Mouse (Mus musculus): ENCODE data around the gene Polg. TPM values are rescaled to one million over a fixed set of nuclear protein-coding genes. Genes with fewer than 3 reads are reported as not detected.

Gene Polg
- polyA plus RNA-seq, 1 experiment, result 54.6 TPM

DNA sequence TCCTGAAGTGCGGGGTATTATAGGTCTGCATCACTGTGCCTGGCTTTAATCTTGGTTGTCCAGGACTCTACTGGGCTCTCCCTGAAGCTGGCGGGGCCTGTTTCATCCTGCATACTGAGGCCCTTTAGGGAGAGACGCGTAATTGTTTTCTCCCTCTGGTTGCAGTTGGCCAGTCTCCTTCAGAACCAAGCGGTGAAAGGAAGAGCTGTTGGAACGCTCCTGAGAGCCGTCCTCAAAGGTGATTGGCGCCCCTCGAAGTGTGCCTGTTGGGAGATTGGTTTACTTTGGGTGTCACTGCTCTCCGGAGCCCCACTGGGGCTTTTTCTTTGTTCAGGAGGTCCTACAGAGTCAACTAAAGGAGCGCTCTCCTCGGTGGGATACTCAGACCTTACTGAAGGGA is 67.2 kb downstream of the Polg start:
- Histone ChIP-seq H3K36me3 (ENCODE audit: control insufficient read depth, insufficient read depth, low read length) (no peaks in the 10 kb centered on the region), H3K4me1 (ENCODE audit: control insufficient read depth, insufficient read depth, insufficient read length) (no peaks in the 10 kb centered on the region), H3K27me3 (ENCODE audit: control insufficient read depth, insufficient read depth, low read length) (no peaks in the 10 kb centered on the region), H3K4me3 (ENCODE audit: extremely low read depth, insufficient read depth, insufficient read length) (no peak overlapping the region), H3K27ac (ENCODE audit: insufficient read depth, low read length) (no peak overlapping the region)
- DNase-seq (ENCODE audit: low read depth in 1 of 2, low spot score in 2 of 2), result no peak
- 96% methylated on average over 12 of the region's 12 CpGs for WGBS
- TF ChIP-seq POLR2A (IDR thresholded peaks at IDR 0.05; ENCODE audit: low read depth, low read length) (no peak), CTCF (IDR thresholded peaks at IDR 0.05; ENCODE audit: extremely low read depth, insufficient read depth, insufficient read length, insufficient replicate concordance) (no peak)

DNA sequence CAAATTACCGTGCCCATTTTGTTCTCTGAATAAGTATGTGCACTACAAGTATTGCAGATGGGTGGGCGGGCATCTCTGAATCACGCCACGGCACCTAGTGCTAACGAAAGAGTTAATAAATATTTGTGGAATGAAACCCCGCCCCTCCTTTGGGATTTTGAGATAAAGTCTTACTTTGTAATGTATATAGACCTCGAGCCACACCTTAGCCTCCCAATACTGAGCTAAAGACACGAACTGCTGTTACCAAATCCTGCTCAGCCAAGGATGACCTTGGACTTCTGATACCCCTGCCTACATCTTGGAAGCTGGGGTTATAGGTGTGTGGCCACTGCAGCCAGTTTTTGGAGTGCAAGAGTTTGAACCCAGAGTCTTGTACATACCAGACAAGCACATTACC is 67.7 kb downstream of the Polg start:
- Histone ChIP-seq H3K4me1 (ENCODE audit: control insufficient read depth, insufficient read depth, insufficient read length) (no peaks in the 10 kb centered on the region), H3K4me3 (ENCODE audit: extremely low read depth, insufficient read depth, insufficient read length) (no peak overlapping the region), H3K27ac (ENCODE audit: insufficient read depth, low read length) (no peak overlapping the region), H3K27me3 (ENCODE audit: control insufficient read depth, insufficient read depth, low read length) (no peaks in the 10 kb centered on the region), H3K36me3 (ENCODE audit: control insufficient read depth, insufficient read depth, low read length) (no peaks in the 10 kb centered on the region)
- WGBS, result 85% methylated on average over 8 of the region's 8 CpGs
- TF ChIP-seq CTCF (IDR thresholded peaks at IDR 0.05; ENCODE audit: extremely low read depth, insufficient read depth, insufficient read length, insufficient replicate concordance) (no peak), POLR2A (IDR thresholded peaks at IDR 0.05; ENCODE audit: low read depth, low read length) (no peak)
- no peak for DNase-seq (ENCODE audit: low read depth in 1 of 2, low spot score in 2 of 2)

DNA sequence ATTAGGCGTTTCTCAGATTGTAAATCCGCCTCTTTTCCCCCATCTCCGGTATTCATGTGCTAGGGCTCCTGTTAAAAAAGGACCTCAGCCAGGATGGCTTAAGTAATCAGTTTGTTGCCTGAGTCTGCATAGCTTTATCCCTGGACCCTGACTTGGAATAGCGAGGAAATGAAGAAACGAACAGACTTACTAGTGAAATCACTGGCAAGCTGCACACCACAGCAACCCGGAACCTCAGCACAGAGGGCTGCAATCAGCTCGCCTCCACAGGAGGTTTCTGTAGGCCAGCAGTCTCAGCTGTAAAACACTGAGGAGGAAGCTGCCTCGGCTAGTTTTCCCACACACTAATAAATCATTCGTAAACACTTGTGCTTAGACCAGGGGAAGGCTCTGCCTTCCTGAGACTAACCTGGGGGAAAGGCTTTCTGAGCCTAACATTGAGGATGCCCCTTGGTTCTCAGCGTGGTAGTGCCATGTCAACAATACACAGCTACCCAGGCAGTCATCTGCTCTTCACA is 68.7 kb downstream of the Polg start:
- no peak overlapping the region for H3K27ac ChIP-seq (ENCODE audit: insufficient read depth, low read length)
- H3K27me3 ChIP-seq (ENCODE audit: control insufficient read depth, insufficient read depth, low read length), result no peaks in the 10 kb centered on the region
- no peaks in the 10 kb centered on the region for H3K4me1 ChIP-seq (ENCODE audit: control insufficient read depth, insufficient read depth, insufficient read length)
- no peak overlapping the region for H3K4me3 ChIP-seq (ENCODE audit: extremely low read depth, insufficient read depth, insufficient read length)
- DNase-seq (ENCODE audit: low read depth in 1 of 2, low spot score in 2 of 2), result no peak
- 68% methylated on average over 10 of the region's 10 CpGs for WGBS
- H3K36me3 ChIP-seq (ENCODE audit: control insufficient read depth, insufficient read depth, low read length), result no peaks in the 10 kb centered on the region
- TF ChIP-seq POLR2A (IDR thresholded peaks at IDR 0.05; ENCODE audit: low read depth, low read length), result no peak
- TF ChIP-seq CTCF (IDR thresholded peaks at IDR 0.05; ENCODE audit: extremely low read depth, insufficient read depth, insufficient read length, insufficient replicate concordance), result no peak

Other genes starting within 250 kb of the Polg start
- gene Abhd2, start 193.2 kb downstream of the Polg start, polyA plus RNA-seq (2012; rRNA removed), result 12.8 and 13.5 TPM in 2 replicates
- gene Rlbp1, start 79.3 kb downstream of the Polg start, polyA plus RNA-seq (2012; rRNA removed), result not detected in 2 replicates
- gene Fanci, start 74.4 kb downstream of the Polg start, polyA plus RNA-seq (2012; rRNA removed), result 0.99 and 2.4 TPM in 2 replicates
- gene Rhcg, start 151.3 kb upstream of the Polg start, polyA plus RNA-seq (2012; rRNA removed), result 0.07 TPM in 1 of 2 replicates, not detected in the other
- gene Ticrr, start 193.8 kb upstream of the Polg start, polyA plus RNA-seq (2012; rRNA removed), result 1.2 and 1.5 TPM in 2 replicates
- 0.98 and 1.4 TPM in 2 replicates for gene Kif7, start 249.4 kb upstream of the Polg start, polyA plus RNA-seq (2012; rRNA removed)

All from spleen, adult 2 months (tissue).